Mouse (Mus musculus): ENCODE measurements around the gene Crispld2. TPM values are rescaled to one million over a fixed set of nuclear protein-coding genes. Genes with fewer than 3 reads are reported as not detected.

Crispld2 gene
- polyA plus RNA-seq, 1 experiment from 2014 or later = 1.1 TPM

DNA sequence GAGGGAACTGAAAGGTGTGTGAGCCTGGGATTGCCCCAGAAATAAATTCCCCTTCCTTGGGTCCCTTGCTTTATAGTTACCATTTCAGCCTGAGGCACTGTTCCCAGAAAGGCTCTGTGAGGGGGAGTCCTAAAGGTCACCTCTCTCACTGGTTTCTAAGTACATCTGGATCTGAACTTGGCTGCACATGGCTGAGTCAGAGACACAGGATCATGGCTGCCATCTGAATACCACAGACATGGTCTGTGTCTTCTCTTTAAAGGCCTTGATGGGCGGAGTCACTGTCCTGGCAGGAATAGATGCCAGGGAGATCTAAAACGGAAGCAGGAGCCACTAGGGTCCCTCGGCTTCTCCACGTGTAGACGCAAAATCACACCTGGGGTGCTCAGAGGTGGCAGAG lies 38.2 kb downstream of the Crispld2 start:
- ATAC-seq (no peak), DNase-seq (ENCODE audit: low read depth, low spot score) (no peak)
- no peak for TF ChIP-seq CTCF (IDR thresholded peaks at IDR 0.05)
- ChIA-PET CTCF (no interaction called here), POLR2A (interaction anchor here (0.6 kb wide), 1 partner anchor 9 kb away, joined by 3 read pairs; no protein-coding TSS in a partner anchor)
- in situ Hi-C loops (cut with MboI; ENCODE audit: low pct_unique_long_range_greater_than_20kb) = no loop called here
- no peaks in the 10 kb centered on the region for H3K27me3 ChIP-seq

DNA sequence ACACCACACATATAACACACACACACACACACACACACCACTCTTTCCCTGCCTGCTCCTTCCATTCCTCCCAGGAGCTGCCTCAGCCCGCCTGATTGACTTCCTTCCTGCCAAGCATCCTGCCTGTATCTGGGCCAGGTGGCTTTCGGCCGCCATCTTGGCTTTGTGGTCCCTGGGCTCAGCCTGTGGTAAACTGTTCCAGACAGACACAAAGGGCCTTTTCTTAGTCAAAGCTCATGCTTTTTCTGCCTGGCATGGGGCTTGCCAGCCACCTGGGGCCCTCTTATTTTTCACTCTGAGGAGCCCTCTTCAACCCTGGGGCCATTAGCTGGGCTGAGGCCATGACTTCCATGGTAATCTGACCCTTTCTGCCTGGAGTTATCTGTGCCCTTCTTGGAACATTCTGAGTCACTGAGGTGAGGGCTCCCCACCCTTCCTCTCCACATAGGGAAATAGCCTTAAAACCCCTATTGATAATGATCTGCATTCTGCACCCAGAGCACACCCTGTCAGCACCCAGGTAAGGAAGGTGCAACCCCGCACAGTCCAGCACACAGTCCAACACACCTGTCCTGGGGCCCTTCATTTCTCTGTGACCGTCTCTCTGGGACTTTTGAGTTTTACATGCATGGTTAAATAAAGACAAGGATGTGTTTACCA lies 40.4 kb downstream of the Crispld2 start:
- TF ChIP-seq CTCF (IDR thresholded peaks at IDR 0.05) = no peak
- ChIA-PET CTCF (no interaction called here), POLR2A (interaction anchor here (0.6 kb wide), 1 partner anchor 36 kb away, joined by 5 read pairs; no protein-coding TSS in a partner anchor)
- in situ Hi-C loops (cut with MboI; ENCODE audit: low pct_unique_long_range_greater_than_20kb) = no loop called here
- DNase-seq (ENCODE audit: low read depth, low spot score) (no peak), ATAC-seq (no peak)
- no peaks in the 10 kb centered on the region for H3K27me3 ChIP-seq

DNA sequence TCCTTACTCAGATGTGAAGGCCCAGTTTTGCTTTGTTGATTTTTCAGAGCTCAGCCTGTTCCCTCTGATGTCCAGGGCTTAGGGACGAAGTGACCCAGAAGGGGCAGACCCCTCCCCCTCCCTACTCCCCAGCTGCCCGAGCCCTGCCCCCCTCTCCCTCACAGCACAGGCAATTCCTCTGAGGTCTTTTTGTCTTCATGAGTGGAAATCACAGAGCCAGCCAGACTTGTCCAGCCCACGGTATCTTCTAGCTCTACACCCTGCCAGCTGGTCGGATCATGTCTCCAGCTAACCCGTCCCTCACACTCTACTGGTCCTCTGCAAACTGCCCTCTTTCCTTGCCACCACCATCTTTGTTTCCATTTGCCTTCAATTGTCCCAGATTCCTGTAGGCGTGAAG lies 42.2 kb downstream of the Crispld2 start:
- ChIA-PET CTCF (interaction anchor here (1.7 kb wide), 1 partner anchor 11 kb away, joined by 5 read pairs; no protein-coding TSS in a partner anchor), POLR2A (interaction anchor here (0.8 kb wide), 1 partner anchor 12 kb away, joined by 3 read pairs; no protein-coding TSS in a partner anchor)
- DNase-seq (ENCODE audit: low read depth, low spot score) (no peak), ATAC-seq (no peak)
- no peak for TF ChIP-seq CTCF (IDR thresholded peaks at IDR 0.05)
- in situ Hi-C loops (cut with MboI; ENCODE audit: low pct_unique_long_range_greater_than_20kb) = no loop called here
- no peaks in the 10 kb centered on the region for H3K27me3 ChIP-seq

DNA sequence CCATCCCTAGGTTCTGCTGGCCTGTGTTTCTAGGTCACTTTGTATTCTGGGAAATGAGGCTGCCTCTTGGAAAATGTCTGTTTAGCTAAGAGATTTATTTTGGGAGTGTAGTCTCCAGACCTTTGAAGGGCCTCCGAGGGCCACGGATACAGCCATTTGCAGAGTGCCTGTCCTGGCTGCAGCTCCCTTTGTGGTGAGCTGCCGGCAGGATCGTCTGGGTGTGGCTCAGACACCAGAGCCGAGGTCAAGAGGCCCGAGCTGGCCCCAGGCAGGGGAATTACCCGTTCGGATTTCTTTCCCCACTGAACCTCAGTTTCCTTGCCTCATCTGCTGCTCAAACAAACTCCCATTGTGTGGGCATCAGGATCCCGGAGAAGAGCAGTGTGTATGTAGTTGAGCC lies 43.9 kb downstream of the Crispld2 start:
- DNase-seq (ENCODE audit: low read depth, low spot score) (no peak), ATAC-seq (no peak)
- POLR2A ChIA-PET = no interaction called here
- CTCF ChIA-PET = no interaction called here
- in situ Hi-C loops (cut with MboI; ENCODE audit: low pct_unique_long_range_greater_than_20kb) = no loop called here
- no peaks in the 10 kb centered on the region for H3K27me3 ChIP-seq
- no peak for TF ChIP-seq CTCF (IDR thresholded peaks at IDR 0.05)

DNA sequence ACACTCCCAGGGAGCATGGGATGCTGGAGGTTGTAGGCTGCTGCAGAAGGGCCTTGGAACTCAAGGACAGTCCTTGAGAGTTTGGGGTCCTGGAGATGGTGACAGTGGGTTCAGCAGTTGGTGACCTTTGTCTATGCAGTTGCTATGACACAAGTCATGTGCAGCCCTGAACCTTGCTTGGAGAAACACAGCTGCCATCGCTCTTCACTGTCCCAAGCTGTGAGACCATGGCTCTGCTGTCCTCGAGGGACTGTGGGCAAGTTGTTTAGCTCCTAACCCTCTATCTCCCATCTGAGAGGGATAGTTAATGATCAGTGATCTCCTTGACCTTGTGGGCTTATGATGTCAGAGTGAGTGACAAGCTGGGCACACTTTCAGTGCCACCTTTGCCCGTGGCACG lies 44.3 kb downstream of the Crispld2 start:
- ATAC-seq (no peak), DNase-seq (ENCODE audit: low read depth, low spot score) (no peak)
- CTCF ChIA-PET = no interaction called here
- POLR2A ChIA-PET = no interaction called here
- no peak for TF ChIP-seq CTCF (IDR thresholded peaks at IDR 0.05)
- in situ Hi-C loops (cut with MboI; ENCODE audit: low pct_unique_long_range_greater_than_20kb) = no loop called here
- no peaks in the 10 kb centered on the region for H3K27me3 ChIP-seq

DNA sequence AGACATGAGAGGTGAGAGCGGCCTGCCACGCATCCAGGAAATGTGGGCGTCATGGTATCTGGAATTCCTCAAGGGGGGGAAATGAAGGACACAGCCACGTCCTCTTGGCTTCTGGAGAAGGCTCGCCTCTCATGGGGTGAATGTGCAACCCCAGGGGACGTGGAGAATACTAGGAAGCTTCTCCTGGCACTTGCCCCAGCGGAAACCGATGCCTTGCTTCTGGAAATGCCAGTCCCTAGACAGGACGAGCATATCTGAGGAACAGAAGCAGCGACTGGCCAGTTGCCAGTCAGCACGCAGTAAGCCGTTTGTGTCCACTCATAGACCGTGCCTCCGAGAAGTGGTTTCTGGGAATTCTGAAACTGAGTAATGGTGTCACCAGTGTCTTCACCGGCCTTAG lies 45.0 kb downstream of the Crispld2 start:
- in situ Hi-C loops (cut with MboI; ENCODE audit: low pct_unique_long_range_greater_than_20kb) = no loop called here
- H3K27me3 ChIP-seq = no peaks in the 10 kb centered on the region
- TF ChIP-seq CTCF (IDR thresholded peaks at IDR 0.05) = no peak
- DNase-seq (ENCODE audit: low read depth, low spot score) (no peak), ATAC-seq (no peak)
- ChIA-PET POLR2A (no interaction called here), CTCF (no interaction called here)

DNA sequence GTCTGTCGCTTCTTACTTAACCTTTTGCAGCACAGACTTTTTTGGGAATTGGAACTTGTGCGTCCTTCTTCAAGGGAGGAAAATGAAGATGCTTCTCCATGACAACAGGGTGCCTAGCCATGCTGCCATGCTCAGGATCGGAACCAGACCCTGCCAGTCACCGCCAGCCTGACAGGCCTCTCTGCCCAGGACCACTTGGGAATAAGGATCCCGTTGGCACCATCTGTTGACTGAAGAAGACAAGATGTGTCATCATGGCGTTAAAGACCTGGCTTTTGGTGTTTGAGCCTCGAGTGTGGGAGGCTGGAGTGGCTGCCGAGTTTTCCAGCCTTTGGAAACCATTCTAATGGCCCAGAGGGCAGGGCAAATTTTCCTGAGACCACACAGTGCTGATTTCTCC lies 45.4 kb downstream of the Crispld2 start:
- ChIA-PET CTCF (no interaction called here), POLR2A (no interaction called here)
- in situ Hi-C loops (cut with MboI; ENCODE audit: low pct_unique_long_range_greater_than_20kb) = no loop called here
- no peak for DNase-seq (ENCODE audit: low read depth, low spot score)
- no peaks in the 10 kb centered on the region for H3K27me3 ChIP-seq
- ATAC-seq = no peak
- no peak for TF ChIP-seq CTCF (IDR thresholded peaks at IDR 0.05)

DNA sequence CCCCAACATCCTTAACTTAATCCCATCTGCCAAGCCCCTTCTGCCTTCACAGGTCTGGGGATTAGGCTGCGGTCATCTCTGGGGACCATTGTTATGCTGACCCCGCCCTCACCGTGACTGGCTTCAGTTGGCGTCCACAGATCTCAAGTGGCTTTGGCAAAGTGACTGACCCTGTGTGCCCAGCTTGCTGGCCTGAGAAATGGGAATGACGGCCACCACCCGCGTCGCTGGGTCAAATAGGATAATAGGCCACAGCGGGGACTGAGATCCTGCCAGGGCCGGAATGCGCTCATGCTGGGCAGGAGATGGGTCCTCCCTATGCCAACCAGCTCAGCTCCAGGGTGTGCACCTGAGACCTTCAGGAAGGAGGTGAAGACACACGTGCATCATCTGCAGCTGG lies 46.5 kb downstream of the Crispld2 start:
- POLR2A ChIA-PET = no interaction called here
- TF ChIP-seq CTCF (IDR thresholded peaks at IDR 0.05) = no peak
- ATAC-seq (no peak), DNase-seq (ENCODE audit: low read depth, low spot score) (no peak)
- CTCF ChIA-PET = no interaction called here
- in situ Hi-C loops (cut with MboI; ENCODE audit: low pct_unique_long_range_greater_than_20kb) = no loop called here
- H3K27me3 ChIP-seq = no peaks in the 10 kb centered on the region

DNA sequence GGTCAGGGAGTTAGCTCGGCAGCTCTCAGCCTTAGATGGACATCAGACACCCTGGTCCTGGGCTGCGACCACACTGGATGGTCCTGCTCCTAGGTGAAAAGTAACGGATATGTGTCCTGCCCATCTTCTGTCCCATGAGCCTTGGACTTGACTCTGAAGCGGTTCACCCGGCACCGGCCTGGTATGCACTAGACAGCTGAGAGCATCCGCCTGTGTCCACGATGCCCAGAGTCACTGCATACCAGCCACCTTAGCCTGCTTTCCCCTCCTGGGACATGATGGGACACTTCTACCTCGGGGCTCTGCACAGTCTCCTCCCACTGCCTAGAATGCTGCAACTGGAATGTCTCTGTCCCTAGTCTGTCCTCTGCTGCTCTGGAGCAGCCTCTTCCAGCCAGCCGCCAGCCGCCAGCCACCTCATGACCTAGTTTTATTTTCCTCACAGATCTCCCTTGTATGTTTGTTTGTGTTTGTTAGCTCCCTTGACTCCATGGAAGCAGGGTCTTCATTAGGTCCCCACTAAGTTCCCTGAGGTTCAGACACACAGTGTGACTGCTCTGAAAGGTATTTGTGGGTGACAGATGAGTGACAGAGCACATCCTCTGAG lies 47.2 kb downstream of the Crispld2 start:
- in situ Hi-C loops (cut with MboI; ENCODE audit: low pct_unique_long_range_greater_than_20kb) = no loop called here
- POLR2A ChIA-PET = interaction anchor here (0.6 kb wide), 1 partner anchor 9 kb away, joined by 3 read pairs; no protein-coding TSS in a partner anchor
- no peak for TF ChIP-seq CTCF (IDR thresholded peaks at IDR 0.05)
- peak; percentile 27 for ATAC-seq
- DNase-seq (ENCODE audit: low read depth, low spot score) = no peak
- H3K27me3 ChIP-seq = no peaks in the 10 kb centered on the region
- CTCF ChIA-PET = no interaction called here

DNA sequence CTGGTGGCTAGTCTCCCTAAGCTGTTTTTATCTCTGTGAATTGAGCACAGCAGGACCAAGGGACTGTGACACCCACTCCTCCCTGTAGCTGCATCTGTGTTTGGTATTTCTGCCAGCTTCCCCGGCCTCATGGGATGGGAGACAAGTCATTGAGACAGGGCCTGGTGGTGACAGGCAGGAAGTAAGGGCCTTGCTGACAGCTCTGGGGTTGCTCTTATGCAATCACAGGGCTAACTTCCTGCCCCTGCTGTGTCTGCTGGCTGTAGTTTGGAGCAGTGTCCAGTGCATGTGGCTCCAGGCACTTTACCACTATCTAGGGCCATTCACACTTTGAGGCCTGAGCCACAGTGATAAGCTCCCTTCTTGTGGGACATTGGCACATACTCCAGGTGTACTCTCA lies 48.6 kb downstream of the Crispld2 start:
- DNase-seq (ENCODE audit: low read depth, low spot score) (no peak), ATAC-seq (no peak)
- in situ Hi-C loops (cut with MboI; ENCODE audit: low pct_unique_long_range_greater_than_20kb) = no loop called here
- ChIA-PET CTCF (no interaction called here), POLR2A (no interaction called here)
- no peaks in the 10 kb centered on the region for H3K27me3 ChIP-seq
- TF ChIP-seq CTCF (IDR thresholded peaks at IDR 0.05) = no peak

DNA sequence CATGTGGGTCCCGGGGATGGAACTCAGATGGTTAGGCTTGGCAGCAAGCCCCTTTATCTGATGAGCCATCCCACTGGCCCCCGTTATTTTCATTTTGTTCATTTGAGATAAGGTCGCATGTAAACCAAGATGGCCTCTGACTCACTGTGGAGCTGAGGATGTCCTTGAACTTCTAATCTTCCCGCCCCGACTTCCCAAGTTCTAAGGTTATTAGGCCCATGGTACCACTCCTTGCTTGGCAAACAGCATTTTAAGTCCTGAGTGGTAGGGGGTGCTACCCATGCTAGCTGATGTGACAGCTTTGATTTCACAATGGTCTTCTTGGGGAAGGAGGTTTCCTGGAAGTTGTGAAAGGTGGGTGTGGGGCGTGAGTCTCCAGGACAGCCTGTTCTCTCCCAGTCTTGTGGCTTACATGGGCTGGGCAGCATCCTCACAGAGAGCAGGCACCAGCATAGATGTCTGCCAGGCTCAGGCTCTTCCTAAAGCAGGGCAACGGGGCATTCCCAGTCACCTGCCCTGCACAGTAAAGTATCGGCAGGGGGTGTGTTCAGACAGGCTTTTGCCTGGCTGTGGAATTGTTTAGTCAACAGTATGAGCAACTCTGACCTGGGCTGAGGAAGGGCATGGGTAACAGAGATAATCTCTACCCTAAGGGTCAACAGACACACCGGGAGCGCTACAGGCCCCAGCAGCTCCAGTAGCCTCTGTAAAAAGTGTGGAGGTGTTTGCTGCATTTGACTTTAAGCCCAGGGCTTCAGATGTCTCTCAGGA lies 50.5 kb downstream of the Crispld2 start:
- H3K27me3 ChIP-seq = no peaks in the 10 kb centered on the region
- in situ Hi-C loops (cut with MboI; ENCODE audit: low pct_unique_long_range_greater_than_20kb) = no loop called here
- CTCF ChIA-PET = interaction anchor here (1.6 kb wide), 1 partner anchor 29 kb away, joined by 3 read pairs; no protein-coding TSS in a partner anchor
- ATAC-seq (no peak), DNase-seq (ENCODE audit: low read depth, low spot score) (no peak)
- no peak for TF ChIP-seq CTCF (IDR thresholded peaks at IDR 0.05)
- POLR2A ChIA-PET = no interaction called here
